18 mouse cellular contexts compared by ENCODE assay signal in the genomic region with DNA sequence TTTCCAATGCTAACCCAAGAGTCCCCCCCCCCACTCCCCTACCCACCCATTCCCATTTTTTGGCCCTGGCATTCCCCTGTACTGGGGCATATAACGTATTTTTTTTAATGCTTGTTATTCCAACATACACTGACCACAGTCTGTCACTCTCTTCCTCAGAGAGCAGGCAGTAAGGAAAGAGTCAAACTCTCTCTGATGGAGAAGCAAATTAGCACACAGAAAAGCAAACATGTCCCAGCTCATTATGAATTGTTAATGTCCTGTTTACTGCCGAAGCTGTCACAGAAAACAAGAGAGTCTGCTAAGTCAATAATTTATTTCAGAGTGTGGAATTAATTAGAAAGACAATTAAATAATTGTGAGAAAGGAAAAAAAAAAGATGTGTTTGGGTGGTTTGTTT.
"Had no signal": no experiment of that assay in that cellular context is flagged by ENCODE, and none has a peak within 500 bp of the region (broad histone marks: within the 10 kb centered on the region; RNA-seq: fewer than 3 reads in every experiment).

No protein-coding gene starts in this region.

- H3K4me1 ChIP-seq: midbrain, embryonic 10.5 days; midbrain, embryonic 12.5 days; neural tube, embryonic 13.5 days; neural tube, embryonic 15.5 days had no signal

- H3K27me3 ChIP-seq: midbrain, embryonic 12.5 days; neural tube, embryonic 13.5 days; neural tube, embryonic 15.5 days had no signal

- ATAC-seq: midbrain, embryonic 16.5 days had no signal

- H3K9ac ChIP-seq: lung, embryonic 14.5 days; midbrain, embryonic 12.5 days; neural tube, embryonic 13.5 days; neural tube, embryonic 15.5 days had no signal

- H3K4me3 ChIP-seq: midbrain, embryonic 10.5 days; midbrain, embryonic 12.5 days; myocyte; neural tube, embryonic 13.5 days; neural tube, embryonic 15.5 days had no signal

- H3K36me3 ChIP-seq: midbrain, embryonic 10.5 days; midbrain, embryonic 12.5 days; neural tube, embryonic 13.5 days; neural tube, embryonic 15.5 days had no signal

- H3K27ac ChIP-seq: midbrain, embryonic 10.5 days; midbrain, embryonic 12.5 days; neural tube, embryonic 13.5 days; neural tube, embryonic 15.5 days had no signal

- DNase-seq: lung, adult 18-20 months; lung, embryonic 14.5 days; lung, postnatal 10 days; lung, postnatal 4 days; midbrain, embryonic 14.5 days; right cerebral cortex, adult 18-20 months; right cerebral cortex, postnatal 25 days; right cerebral cortex, postnatal 4 days; spleen, adult 18-20 months; thymus, adult 18-20 months; thymus, postnatal 14 days; thymus, postnatal 36 days had no signal

- H3K9me3 ChIP-seq: midbrain, embryonic 10.5 days; midbrain, embryonic 12.5 days; neural tube, embryonic 13.5 days; neural tube, embryonic 15.5 days had no signal

- H3K4me2 ChIP-seq: lung, embryonic 14.5 days; midbrain, embryonic 12.5 days; neural tube, embryonic 13.5 days; neural tube, embryonic 15.5 days had no signal
